In genomic region chr1:38836477-38836872, GRCm38 (mm10) we compare ENCODE assay signal across 7 mouse cellular contexts. TPM values are rescaled to one million over a fixed set of nuclear protein-coding genes. Genes with fewer than 3 reads are reported as not detected.
A peak's percentile ranks its signal among the peaks of the same experiment; 100 is the strongest.
DNase-seq lines count a peak whose midpoint lies in the region; ATAC-seq lines count a peak whose summit lies in the region.

Lonrf2 (minus strand) TSS chr1:38836711.

- H3K36me3 ChIP-seq in embryonic facial prominence, embryonic 13.5 days: no peaks in the 10 kb centered on the region
- H3K36me3 ChIP-seq in hindbrain, embryonic 14.5 days (replicated peaks; ENCODE audit: control insufficient read depth, insufficient read depth): peaks cover 9% of the 10 kb centered on the region
- H3K36me3 ChIP-seq in limb, embryonic 12.5 days: no peaks in the 10 kb centered on the region

- H3K27me3 ChIP-seq in embryonic facial prominence, embryonic 13.5 days: peaks cover 52% of the 10 kb centered on the region
- H3K27me3 ChIP-seq in hindbrain, embryonic 14.5 days (ENCODE audit: control insufficient read depth, insufficient read depth, low read length): 0 out of 2 replicates have a peak, but pooled peaks cover 5% of the 10 kb centered on the region
- peaks cover 59% of the 10 kb centered on the region for H3K27me3 ChIP-seq in limb, embryonic 12.5 days

- H3K9ac ChIP-seq in embryonic facial prominence, embryonic 13.5 days: peak within 1 kb of the TSS; percentile 83
- peak within 1 kb of the TSS; percentile 95 for H3K9ac ChIP-seq in hindbrain, embryonic 14.5 days
- peak within 1 kb of the TSS; percentile 71 for H3K9ac ChIP-seq in limb, embryonic 12.5 days (replicated peaks)

- peak; percentile 60 for ATAC-seq in embryonic facial prominence, embryonic 13.5 days (ENCODE audit: insufficient number of reproducible peaks, insufficient read depth, low FRiP score, low TSS enrichment, low read depth)
- peak; percentile 94 for ATAC-seq in hindbrain, embryonic 14.5 days (ENCODE audit: low FRiP score)
- peak; percentile 63; the same call in 1 of the 2 replicates for ATAC-seq in limb, embryonic 12.5 days (ENCODE audit: insufficient number of reproducible peaks, insufficient read depth, low FRiP score, low TSS enrichment, low read depth)

- H3K4me1 ChIP-seq in embryonic facial prominence, embryonic 13.5 days: peaks cover 5% of the 10 kb centered on the region; the same call in 1 of the 2 replicates
- peaks cover 10% of the 10 kb centered on the region; the same call in 1 of the 2 replicates for H3K4me1 ChIP-seq in hindbrain, embryonic 14.5 days (replicated peaks; ENCODE audit: control insufficient read depth, insufficient read depth, low read length)
- peaks cover 7% of the 10 kb centered on the region for H3K4me1 ChIP-seq in limb, embryonic 12.5 days (replicated peaks)

- no peak within 1 kb of the TSS for H3K27ac ChIP-seq in embryonic facial prominence, embryonic 13.5 days
- peak within 1 kb of the TSS; percentile 98 for H3K27ac ChIP-seq in hindbrain, embryonic 14.5 days
- H3K27ac ChIP-seq in limb, embryonic 12.5 days: no peak within 1 kb of the TSS

- H3K4me3 ChIP-seq in embryonic facial prominence, embryonic 13.5 days: peak within 1 kb of the TSS; percentile 74
- peak within 1 kb of the TSS; percentile 84 for H3K4me3 ChIP-seq in hindbrain, embryonic 14.5 days (replicated peaks; ENCODE audit: low read length)
- peak within 1 kb of the TSS; percentile 70 for H3K4me3 ChIP-seq in limb, embryonic 12.5 days (replicated peaks)

- 1% methylated on average over 47 of the region's 47 CpGs for WGBS in embryonic facial prominence, embryonic 13.5 days
- under 1% methylated on average over 44 of the region's 47 CpGs for WGBS in hindbrain, embryonic 14.5 days
- 2% methylated on average over 47 of the region's 47 CpGs for WGBS in limb, embryonic 12.5 days

- no peaks in the 10 kb centered on the region for H3K9me3 ChIP-seq in embryonic facial prominence, embryonic 13.5 days
- no peaks in the 10 kb centered on the region for H3K9me3 ChIP-seq in hindbrain, embryonic 14.5 days (ENCODE audit: control insufficient read depth, low read length)
- no peaks in the 10 kb centered on the region for H3K9me3 ChIP-seq in limb, embryonic 12.5 days

- DNase-seq in ES-CJ7 (ENCODE audit: low read depth, low spot score) (peak; percentile 73), R1 (ENCODE audit: low read depth, low spot score) (peak; percentile 53)
- peak; percentile 82 for DNase-seq in hindbrain, embryonic 14.5 days (ENCODE audit: low spot score)
- peak; percentile 85 for DNase-seq in right cerebral cortex, adult 18-20 months
- DNase-seq in spleen, postnatal 36 days (ENCODE audit: low spot score in 2 of 2): no peak

- peak within 1 kb of the TSS; percentile 99 for H3K4me2 ChIP-seq in embryonic facial prominence, embryonic 13.5 days
- H3K4me2 ChIP-seq in hindbrain, embryonic 14.5 days (replicated peaks): peak within 1 kb of the TSS; percentile 97
- peak within 1 kb of the TSS; percentile 100 for H3K4me2 ChIP-seq in limb, embryonic 12.5 days

RNA-seq across cellular contexts. Expression of gene Lonrf2, which starts in this region (rescaled TPM):
- 2.2 and 3.1 TPM in 2 replicates for polyA plus RNA-seq in embryonic facial prominence, embryonic 13.5 days (2015; fragmentation: Nextera tagmentation; extraction: Ambion mirVana)
- 31.5 and 33.7 TPM in 2 replicates for polyA plus RNA-seq in hindbrain, embryonic 14.5 days (2014; fragmentation: Nextera tagmentation; extraction: Ambion mirVana)
- polyA plus RNA-seq in limb, embryonic 12.5 days (2016; fragmentation: Nextera tagmentation; extraction: Ambion mirVana): 0.81 and 0.84 TPM in 2 replicates

Comparison
In these comparisons a context has a peak if more than half of its experiments do, and no peak if none do; other contexts are left out.
1. Peak in ATAC-seq, H3K4me3 ChIP-seq, H3K9ac ChIP-seq and H3K4me2 ChIP-seq in limb, embryonic 12.5 days; RNA of the gene not detected or under 1 TPM.
2. DNase-seq: peak in ES-CJ7 (single experiment), R1 (single experiment), hindbrain, embryonic 14.5 days (single experiment) and right cerebral cortex, adult 18-20 months (single experiment); none in spleen, postnatal 36 days (0 of 2).
3. Peak in every context shown above with its lines, with median percentiles within 50 percentile points of each other: ATAC-seq, H3K4me2 ChIP-seq, H3K4me3 ChIP-seq and H3K9ac ChIP-seq.